Mouse (Mus musculus): ENCODE data around the gene Robo1. TPM values are rescaled to one million over a fixed set of nuclear protein-coding genes. Genes with fewer than 3 reads are reported as not detected.

The Robo1 gene
- polyA plus RNA-seq, 1 experiment from 2014 or later = 4.7 TPM

GRCm38 (mm10) chr16:72383566-72383965, 75.5 kb downstream of the Robo1 start:
- Histone ChIP-seq H3K4me1 (replicated peaks) (no peaks in the 10 kb centered on the region), H3K36me3 (replicated peaks) (no peaks in the 10 kb centered on the region), H3K27ac (replicated peaks) (no peak overlapping the region), H3K27me3 (no peaks in the 10 kb centered on the region), H3K4me3 (replicated peaks) (no peak overlapping the region), H3K9me3 (replicated peaks) (no peaks in the 10 kb centered on the region), H3K9ac (no peak overlapping the region), H3K4me2 (no peak overlapping the region)
- ATAC-seq (ENCODE audit: insufficient read depth) = no peak
- 32% methylated on average over 1 of the region's 1 CpGs for WGBS (ENCODE audit: insufficient replicate concordance)

GRCm38 (mm10) chr16:72393512-72393911, 85.4 kb downstream of the Robo1 start:
- no peaks in the 10 kb centered on the region for H3K36me3 ChIP-seq (replicated peaks)
- no peak overlapping the region for H3K4me2 ChIP-seq
- no peaks in the 10 kb centered on the region for H3K27me3 ChIP-seq
- no peak overlapping the region for H3K4me3 ChIP-seq (replicated peaks)
- H3K9ac ChIP-seq = no peak overlapping the region
- no peak for ATAC-seq (ENCODE audit: insufficient read depth)
- no peaks in the 10 kb centered on the region for H3K4me1 ChIP-seq (replicated peaks)
- WGBS (ENCODE audit: insufficient replicate concordance) = 68% methylated on average over 3 of the region's 3 CpGs
- no peak overlapping the region for H3K27ac ChIP-seq (replicated peaks)
- no peaks in the 10 kb centered on the region for H3K9me3 ChIP-seq (replicated peaks)

GRCm38 (mm10) chr16:72398811-72399210, 90.7 kb downstream of the Robo1 start:
- Histone ChIP-seq H3K9me3 (replicated peaks) (no peaks in the 10 kb centered on the region), H3K9ac (no peak overlapping the region), H3K27me3 (no peaks in the 10 kb centered on the region), H3K4me2 (no peak overlapping the region), H3K27ac (replicated peaks) (no peak overlapping the region), H3K4me1 (replicated peaks) (no peaks in the 10 kb centered on the region), H3K4me3 (replicated peaks) (no peak overlapping the region), H3K36me3 (replicated peaks) (no peaks in the 10 kb centered on the region)
- 57% methylated on average over 5 of the region's 5 CpGs for WGBS (ENCODE audit: insufficient replicate concordance)
- ATAC-seq (ENCODE audit: insufficient read depth) = no peak

GRCm38 (mm10) chr16:72402381-72402780, 94.3 kb downstream of the Robo1 start:
- WGBS (ENCODE audit: insufficient replicate concordance) = 51% methylated on average over 9 of the region's 9 CpGs
- no peak overlapping the region for H3K9ac ChIP-seq
- H3K27ac ChIP-seq (replicated peaks) = no peak overlapping the region
- H3K9me3 ChIP-seq (replicated peaks) = no peaks in the 10 kb centered on the region
- H3K4me2 ChIP-seq = no peak overlapping the region
- no peak for ATAC-seq (ENCODE audit: insufficient read depth)
- H3K27me3 ChIP-seq = no peaks in the 10 kb centered on the region
- H3K4me3 ChIP-seq (replicated peaks) = no peak overlapping the region
- H3K4me1 ChIP-seq (replicated peaks) = no peaks in the 10 kb centered on the region
- H3K36me3 ChIP-seq (replicated peaks) = no peaks in the 10 kb centered on the region

GRCm38 (mm10) chr16:72409820-72410219, 101.7 kb downstream of the Robo1 start:
- no peak for ATAC-seq (ENCODE audit: insufficient read depth)
- WGBS (ENCODE audit: insufficient replicate concordance) = 30% methylated on average over 1 of the region's 1 CpGs
- H3K4me1 ChIP-seq (replicated peaks) = no peaks in the 10 kb centered on the region
- H3K4me3 ChIP-seq (replicated peaks) = no peak overlapping the region
- no peaks in the 10 kb centered on the region for H3K36me3 ChIP-seq (replicated peaks)
- H3K27ac ChIP-seq (replicated peaks) = no peak overlapping the region
- H3K4me2 ChIP-seq = no peak overlapping the region
- no peaks in the 10 kb centered on the region for H3K27me3 ChIP-seq
- no peaks in the 10 kb centered on the region for H3K9me3 ChIP-seq (replicated peaks)
- no peak overlapping the region for H3K9ac ChIP-seq

GRCm38 (mm10) chr16:72411669-72412270, 103.7 kb downstream of the Robo1 start:
- no peaks in the 10 kb centered on the region for H3K27me3 ChIP-seq
- H3K36me3 ChIP-seq (replicated peaks) = no peaks in the 10 kb centered on the region
- no peak for ATAC-seq (ENCODE audit: insufficient read depth)
- 38% methylated on average over 5 of the region's 5 CpGs for WGBS (ENCODE audit: insufficient replicate concordance)
- H3K9ac ChIP-seq = no peak overlapping the region
- H3K27ac ChIP-seq (replicated peaks) = no peak overlapping the region
- H3K4me3 ChIP-seq (replicated peaks) = no peak overlapping the region
- no peaks in the 10 kb centered on the region for H3K4me1 ChIP-seq (replicated peaks)
- H3K9me3 ChIP-seq (replicated peaks) = no peaks in the 10 kb centered on the region
- no peak overlapping the region for H3K4me2 ChIP-seq

GRCm38 (mm10) chr16:72412879-72413278, 104.8 kb downstream of the Robo1 start:
- Histone ChIP-seq H3K9ac (no peak overlapping the region), H3K4me2 (no peak overlapping the region)

GRCm38 (mm10) chr16:72419328-72420066, 111.4 kb downstream of the Robo1 start:
- Histone ChIP-seq H3K4me2 (no peak overlapping the region), H3K4me1 (replicated peaks) (no peaks in the 10 kb centered on the region), H3K9me3 (replicated peaks) (no peaks in the 10 kb centered on the region), H3K4me3 (replicated peaks) (no peak overlapping the region), H3K27ac (replicated peaks) (no peak overlapping the region), H3K27me3 (no peaks in the 10 kb centered on the region), H3K9ac (no peak overlapping the region), H3K36me3 (replicated peaks) (no peaks in the 10 kb centered on the region)
- WGBS (ENCODE audit: insufficient replicate concordance) = 73% methylated on average over 5 of the region's 5 CpGs
- ATAC-seq (ENCODE audit: insufficient read depth) = no peak

More at GRCm38 (mm10) chr16:72412879-72413278, 104.8 kb downstream of the Robo1 start:
- H3K4me3 ChIP-seq (replicated peaks) = no peak overlapping the region
- no peaks in the 10 kb centered on the region for H3K27me3 ChIP-seq
- no peaks in the 10 kb centered on the region for H3K9me3 ChIP-seq (replicated peaks)
- no peaks in the 10 kb centered on the region for H3K4me1 ChIP-seq (replicated peaks)
- no peaks in the 10 kb centered on the region for H3K36me3 ChIP-seq (replicated peaks)
- no peak overlapping the region for H3K27ac ChIP-seq (replicated peaks)
- ATAC-seq (ENCODE audit: insufficient read depth) = no peak
- WGBS (ENCODE audit: insufficient replicate concordance) = 61% methylated on average over 7 of the region's 7 CpGs

GRCm38 (mm10) chr16:72422426-72422825, 114.3 kb downstream of the Robo1 start:
- no peaks in the 10 kb centered on the region for H3K27me3 ChIP-seq
- no peaks in the 10 kb centered on the region for H3K36me3 ChIP-seq (replicated peaks)
- no peak for ATAC-seq (ENCODE audit: insufficient read depth)
- H3K9ac ChIP-seq = no peak overlapping the region
- no peak overlapping the region for H3K4me3 ChIP-seq (replicated peaks)
- H3K9me3 ChIP-seq (replicated peaks) = no peaks in the 10 kb centered on the region
- H3K4me2 ChIP-seq = no peak overlapping the region
- no peaks in the 10 kb centered on the region for H3K4me1 ChIP-seq (replicated peaks)
- no peak overlapping the region for H3K27ac ChIP-seq (replicated peaks)
- WGBS (ENCODE audit: insufficient replicate concordance) = 40% methylated on average over 4 of the region's 4 CpGs

GRCm38 (mm10) chr16:72434396-72434795, 126.3 kb downstream of the Robo1 start:
- Histone ChIP-seq H3K27me3 (no peaks in the 10 kb centered on the region), H3K36me3 (replicated peaks) (no peaks in the 10 kb centered on the region), H3K4me1 (replicated peaks) (no peaks in the 10 kb centered on the region), H3K27ac (replicated peaks) (no peak overlapping the region), H3K4me2 (no peak overlapping the region), H3K9me3 (replicated peaks) (no peaks in the 10 kb centered on the region), H3K4me3 (replicated peaks) (no peak overlapping the region), H3K9ac (no peak overlapping the region)
- ATAC-seq (ENCODE audit: insufficient read depth) = no peak

- H3K9ac ChIP-seq = no peak overlapping the region
- no peaks in the 10 kb centered on the region for H3K4me1 ChIP-seq (replicated peaks)
- no peak overlapping the region for H3K4me3 ChIP-seq (replicated peaks)
- no peaks in the 10 kb centered on the region for H3K9me3 ChIP-seq (replicated peaks)
- WGBS (ENCODE audit: insufficient replicate concordance) = 71% methylated on average over 18 of the region's 18 CpGs
- H3K27me3 ChIP-seq = no peaks in the 10 kb centered on the region
- H3K27ac ChIP-seq (replicated peaks) = no peak overlapping the region
- H3K4me2 ChIP-seq = no peak overlapping the region
- no peak for ATAC-seq (ENCODE audit: insufficient read depth)
- no peaks in the 10 kb centered on the region for H3K36me3 ChIP-seq (replicated peaks)
Measured at GRCm38 (mm10) chr16:72444428-72445135, 136.5 kb downstream of the Robo1 start.

All from liver, embryonic 15.5 days (tissue).